Mouse (Mus musculus): ENCODE results near the gene Nup210l. TPM values are rescaled to one million over a fixed set of nuclear protein-coding genes. Genes with fewer than 3 reads are reported as not detected.

Gene Nup210l
- polyA plus RNA-seq, 1 experiment from 2014 or later = 0.66 TPM

- 16% methylated on average over 8 of the region's 8 CpGs for WGBS
- Histone ChIP-seq H3K36me3 (ENCODE audit: control insufficient read depth, insufficient read depth, low read length) (peaks cover 3% of the 10 kb centered on the region; the same call in 1 of the 2 replicates), H3K9ac (ENCODE audit: low read depth, low read length) (peak overlapping the region; percentile 80; the same call in 1 of the 2 replicates), H3K27ac (ENCODE audit: low read depth, low read length) (no peak overlapping the region), H3K4me2 (replicated peaks; ENCODE audit: low read depth, low read length) (peak overlapping the region; percentile 78), H3K9me3 (ENCODE audit: control insufficient read depth, low read length) (no peaks in the 10 kb centered on the region), H3K4me1 (replicated peaks; ENCODE audit: control insufficient read depth, insufficient read depth, low read length) (no peaks in the 10 kb centered on the region), H3K4me3 (ENCODE audit: low read depth, low read length) (peak overlapping the region; percentile 79), H3K27me3 (ENCODE audit: control insufficient read depth, insufficient read depth, low read length) (no peaks in the 10 kb centered on the region)
- DNase-seq (ENCODE audit: low spot score) (no peak), ATAC-seq (ENCODE audit: low FRiP score) (no peak)
Measured at GRCm38 (mm10) chr3:90231075-90231474, 127.1 kb downstream of the Nup210l start.

GRCm38 (mm10) chr3:90231507-90232333 lies 127.8 kb downstream of the Nup210l start, which contains the start of gene Jtb:
Gene Jtb (plus strand): TSS chr3:90231597.
- no peaks in the 10 kb centered on the region for H3K4me1 ChIP-seq (replicated peaks; ENCODE audit: control insufficient read depth, insufficient read depth, low read length)
- H3K4me3 ChIP-seq (ENCODE audit: low read depth, low read length) = peak within 1 kb of the TSS; percentile 79
- peaks cover 3% of the 10 kb centered on the region; the same call in 1 of the 2 replicates for H3K36me3 ChIP-seq (ENCODE audit: control insufficient read depth, insufficient read depth, low read length)
- DNase-seq (ENCODE audit: low spot score) (peak; percentile 91), ATAC-seq (ENCODE audit: low FRiP score) (peak; percentile 98)
- H3K27ac ChIP-seq (ENCODE audit: low read depth, low read length) = peak within 1 kb of the TSS; percentile 77
- H3K27me3 ChIP-seq (ENCODE audit: control insufficient read depth, insufficient read depth, low read length) = no peaks in the 10 kb centered on the region
- peak within 1 kb of the TSS; percentile 78 for H3K4me2 ChIP-seq (replicated peaks; ENCODE audit: low read depth, low read length)
- under 1% methylated on average over 60 of the region's 61 CpGs for WGBS
- no peaks in the 10 kb centered on the region for H3K9me3 ChIP-seq (ENCODE audit: control insufficient read depth, low read length)
- H3K9ac ChIP-seq (ENCODE audit: low read depth, low read length) = peak within 1 kb of the TSS; percentile 80

GRCm38 (mm10) chr3:90241251-90241650 lies 137.3 kb downstream of the Nup210l start:
- Histone ChIP-seq H3K4me3 (ENCODE audit: low read depth, low read length) (no peak overlapping the region), H3K27me3 (ENCODE audit: control insufficient read depth, insufficient read depth, low read length) (no peaks in the 10 kb centered on the region), H3K4me2 (replicated peaks; ENCODE audit: low read depth, low read length) (no peak overlapping the region), H3K27ac (ENCODE audit: low read depth, low read length) (no peak overlapping the region), H3K9me3 (ENCODE audit: control insufficient read depth, low read length) (no peaks in the 10 kb centered on the region), H3K9ac (ENCODE audit: low read depth, low read length) (no peak overlapping the region), H3K4me1 (replicated peaks; ENCODE audit: control insufficient read depth, insufficient read depth, low read length) (no peaks in the 10 kb centered on the region), H3K36me3 (ENCODE audit: control insufficient read depth, insufficient read depth, low read length) (no peaks in the 10 kb centered on the region)
- ATAC-seq (ENCODE audit: low FRiP score) (no peak), DNase-seq (ENCODE audit: low spot score) (no peak)
- 87% methylated on average over 2 of the region's 2 CpGs for WGBS

DNA sequence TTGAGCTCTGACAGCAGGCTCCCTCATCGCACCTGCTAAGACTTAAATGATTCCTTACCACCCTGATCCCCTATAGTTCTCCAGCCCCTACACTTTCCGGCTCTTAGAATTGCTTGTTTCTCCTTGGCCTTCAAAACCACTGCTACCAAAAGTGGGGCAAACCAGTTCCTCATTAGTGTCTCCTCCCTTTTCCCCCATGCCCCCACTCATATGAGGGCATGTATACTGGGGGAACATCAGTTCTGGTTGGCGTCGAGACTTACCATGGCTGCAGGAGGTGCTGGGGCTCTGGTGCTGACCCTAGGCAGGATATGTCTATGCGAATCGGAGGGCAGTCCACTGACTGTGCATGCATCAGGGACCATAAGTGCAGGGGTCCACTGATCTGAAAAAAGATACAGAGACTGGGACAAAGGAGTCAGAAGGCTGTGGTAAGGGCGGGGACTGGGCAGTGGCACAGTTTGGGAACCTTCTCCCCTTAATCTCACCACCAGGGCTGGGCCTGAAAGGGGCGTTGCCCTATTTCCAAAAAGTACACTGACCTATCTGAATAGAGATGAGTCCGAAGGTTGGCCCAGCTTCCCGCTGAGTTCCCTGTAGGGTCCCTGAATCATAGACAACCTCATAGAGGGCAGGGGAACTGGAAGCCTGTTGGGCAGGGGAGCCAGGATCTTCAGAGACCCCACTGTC lies 137.9 kb downstream of the Nup210l start:
- no peaks in the 10 kb centered on the region for H3K9me3 ChIP-seq (ENCODE audit: control insufficient read depth, low read length)

DNA sequence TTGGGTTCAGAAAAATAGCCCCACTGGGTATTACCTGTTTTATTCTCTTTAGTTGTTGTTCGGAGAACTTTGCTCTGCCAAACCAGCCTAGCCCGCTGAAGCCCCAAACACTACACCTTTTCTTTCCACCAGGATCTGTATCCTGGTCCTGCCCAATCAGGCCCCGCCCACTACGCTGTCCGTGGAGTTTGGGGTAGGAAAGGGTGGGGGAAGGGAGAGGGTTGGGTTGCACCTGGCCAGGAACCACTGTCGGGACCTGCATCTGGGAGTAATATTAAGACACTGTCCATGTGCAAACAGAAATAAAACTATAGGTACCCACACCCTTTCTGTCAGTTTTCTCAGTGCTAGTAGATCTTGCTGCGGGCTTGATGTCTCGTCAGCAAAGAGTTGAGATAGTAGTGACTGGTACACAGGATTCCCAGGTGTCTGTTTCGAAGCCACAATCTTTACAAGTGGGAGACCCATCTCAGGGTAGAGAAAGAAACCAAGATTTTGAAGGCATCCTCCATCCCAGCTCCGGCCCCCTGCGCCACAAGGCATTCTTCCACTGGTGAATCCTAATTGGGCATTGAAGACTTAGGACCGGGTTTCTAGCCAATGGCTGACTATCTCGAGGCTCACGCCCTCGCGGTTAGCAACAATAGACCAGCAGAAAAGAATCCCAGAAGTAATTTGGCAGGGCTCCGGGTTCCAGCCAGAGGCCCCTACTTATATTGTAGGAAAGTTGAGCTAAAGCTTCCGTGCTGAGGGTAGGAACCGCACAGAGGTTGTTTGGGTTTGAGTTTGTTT lies 139.2 kb downstream of the Nup210l start, which contains the start of gene Creb3l4:
Gene Creb3l4, minus strand, starts transcription at position 529 of the 792 bp plus-strand sequence.
- Histone ChIP-seq H3K9me3 (ENCODE audit: control insufficient read depth, low read length) (no peaks in the 10 kb centered on the region), H3K27me3 (ENCODE audit: control insufficient read depth, insufficient read depth, low read length) (no peaks in the 10 kb centered on the region), H3K4me2 (replicated peaks; ENCODE audit: low read depth, low read length) (peak within 1 kb of the TSS; percentile 49), H3K9ac (ENCODE audit: low read depth, low read length) (peak within 1 kb of the TSS; percentile 16), H3K4me1 (replicated peaks; ENCODE audit: control insufficient read depth, insufficient read depth, low read length) (peaks cover 3% of the 10 kb centered on the region; the same call in 1 of the 2 replicates), H3K4me3 (ENCODE audit: low read depth, low read length) (peak within 1 kb of the TSS; percentile 25), H3K36me3 (ENCODE audit: control insufficient read depth, insufficient read depth, low read length) (no peaks in the 10 kb centered on the region), H3K27ac (ENCODE audit: low read depth, low read length) (no peak within 1 kb of the TSS)
- DNase-seq (ENCODE audit: low spot score) (peak; percentile 75), ATAC-seq (ENCODE audit: low FRiP score) (peak; percentile 63)
- 3% methylated on average over 19 of the region's 19 CpGs for WGBS

More for the DNA sequence above, 137.9 kb downstream of the Nup210l start:
- ATAC-seq (ENCODE audit: low FRiP score) = no peak
- WGBS = 86% methylated on average over 10 of the region's 10 CpGs
- H3K4me3 ChIP-seq (ENCODE audit: low read depth, low read length) = no peak overlapping the region
- no peaks in the 10 kb centered on the region for H3K27me3 ChIP-seq (ENCODE audit: control insufficient read depth, insufficient read depth, low read length)
- no peak overlapping the region for H3K27ac ChIP-seq (ENCODE audit: low read depth, low read length)
- H3K36me3 ChIP-seq (ENCODE audit: control insufficient read depth, insufficient read depth, low read length) = no peaks in the 10 kb centered on the region
- H3K9ac ChIP-seq (ENCODE audit: low read depth, low read length) = no peak overlapping the region
- no peak for DNase-seq (ENCODE audit: low spot score)
- no peak overlapping the region for H3K4me2 ChIP-seq (replicated peaks; ENCODE audit: low read depth, low read length)
- H3K4me1 ChIP-seq (replicated peaks; ENCODE audit: control insufficient read depth, insufficient read depth, low read length) = no peaks in the 10 kb centered on the region

DNA sequence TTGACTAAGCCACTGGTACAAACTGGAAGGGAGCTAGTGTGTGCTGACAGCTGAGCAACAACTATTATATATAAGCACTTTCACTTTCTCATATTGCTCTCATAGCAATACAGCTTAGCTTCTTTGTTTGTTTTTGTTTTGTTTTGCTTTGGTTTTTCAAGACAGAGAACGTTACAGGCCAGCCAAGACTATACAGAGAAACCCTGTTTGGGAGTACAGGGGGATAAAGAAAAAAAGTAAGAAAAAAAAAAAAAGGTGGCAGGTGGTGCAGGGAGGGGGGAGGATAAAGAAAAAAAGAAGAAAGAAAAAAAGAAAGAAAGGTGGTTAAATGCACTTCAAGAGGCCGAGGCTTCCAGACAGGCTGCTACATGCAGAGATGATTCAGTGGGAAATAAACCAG lies 141.5 kb downstream of the Nup210l start:
- H3K4me3 ChIP-seq (ENCODE audit: low read depth, low read length) = no peak overlapping the region
- H3K36me3 ChIP-seq (ENCODE audit: control insufficient read depth, insufficient read depth, low read length) = no peaks in the 10 kb centered on the region
- H3K27me3 ChIP-seq (ENCODE audit: control insufficient read depth, insufficient read depth, low read length) = no peaks in the 10 kb centered on the region
- no peak overlapping the region for H3K4me2 ChIP-seq (replicated peaks; ENCODE audit: low read depth, low read length)
- WGBS = 76% methylated on average over 2 of the region's 2 CpGs
- no peak overlapping the region for H3K9ac ChIP-seq (ENCODE audit: low read depth, low read length)
- no peaks in the 10 kb centered on the region for H3K9me3 ChIP-seq (ENCODE audit: control insufficient read depth, low read length)
- no peak overlapping the region for H3K27ac ChIP-seq (ENCODE audit: low read depth, low read length)
- peaks cover 6% of the 10 kb centered on the region; the same call in 1 of the 2 replicates for H3K4me1 ChIP-seq (replicated peaks; ENCODE audit: control insufficient read depth, insufficient read depth, low read length)
- DNase-seq (ENCODE audit: low spot score) (no peak), ATAC-seq (ENCODE audit: low FRiP score) (no peak)

- peak; percentile 41; the same call in 1 of the 2 replicates for ATAC-seq (ENCODE audit: low FRiP score)
Measured at GRCm38 (mm10) chr3:90247630-90247959, 143.7 kb downstream of the Nup210l start.

More at GRCm38 (mm10) chr3:90247630-90247959, 143.7 kb downstream of the Nup210l start:
- Histone ChIP-seq H3K9me3 (ENCODE audit: control insufficient read depth, low read length) (no peaks in the 10 kb centered on the region), H3K27me3 (ENCODE audit: control insufficient read depth, insufficient read depth, low read length) (no peaks in the 10 kb centered on the region), H3K27ac (ENCODE audit: low read depth, low read length) (peak overlapping the region; percentile 70), H3K4me3 (ENCODE audit: low read depth, low read length) (peak overlapping the region; percentile 58), H3K4me2 (replicated peaks; ENCODE audit: low read depth, low read length) (peak overlapping the region; percentile 70), H3K36me3 (ENCODE audit: control insufficient read depth, insufficient read depth, low read length) (no peaks in the 10 kb centered on the region), H3K4me1 (replicated peaks; ENCODE audit: control insufficient read depth, insufficient read depth, low read length) (peaks cover 6% of the 10 kb centered on the region; the same call in 1 of the 2 replicates), H3K9ac (ENCODE audit: low read depth, low read length) (peak overlapping the region; percentile 63)
- WGBS = 1% methylated on average over 3 of the region's 3 CpGs
- DNase-seq (ENCODE audit: low spot score) = no peak
